Mouse (Mus musculus) macrophage (primary cell): Measurements from ENCODE around the gene Gm21976. TPM values are rescaled to one million over a fixed set of nuclear protein-coding genes. Genes with fewer than 3 reads are reported as not detected.
A peak's percentile ranks its signal among the peaks of the same experiment; 100 is the strongest.

Experiments
- H3K27ac ChIP-seq: fragments of 350-480 bp; formaldehyde crosslinking; 2 replicates; pipeline ENCODE4 v1.9.0; 2021
- H3K36me3 ChIP-seq: fragments of 350-480 bp; formaldehyde crosslinking; 2 replicates; pipeline ENCODE4 v1.9.0; 2021; ENCODE audit errors: inconsistent target
- H3K4me3 ChIP-seq: fragments of 350-480 bp; formaldehyde crosslinking; 2 replicates; pipeline ENCODE4 v1.9.0; 2021; ENCODE audit errors: inconsistent target
- H3K79me2 ChIP-seq: fragments of 350-480 bp; formaldehyde crosslinking; 2 replicates; pipeline ENCODE4 v1.9.0; 2021; ENCODE audit errors: inconsistent target
- WGBS: methylation state at CpG from one replicate; pipeline ENCODE4 v1.1.7; 2026; ENCODE audit warnings: inconsistent platforms; ENCODE audit not compliant: missing documents; 5-methylcytosine and 5-hydroxymethylcytosine counted together
- polyA plus RNA-seq: library from polyadenylated mRNA; stranded (reverse); fragments of 250-400 nt; gene quantifications from 3 replicates; pipeline ENCODE4 v1.2.4, GENCODE M21; 2018; ENCODE audit warnings: inconsistent platforms
- total RNA-seq, 78 experiments: library from RNA; depleted of rRNA; stranded (reverse); fragments of 250-400 nt; gene quantifications; 1 replicate in 9 of 78; 2 replicates in 24 of 78; 3 replicates in 43 of 78; 4 replicates in 2 of 78; pipeline ENCODE4 v1.2.4; 2018; ENCODE audit warnings: inconsistent platforms in 56 of 78

The Gm21976 gene
- not detected for total RNA-seq (2018; cell fraction: chromatin; rRNA removed)
- not detected for total RNA-seq (2018; cell fraction: cytosol; rRNA removed)
- not detected for total RNA-seq (2018; cell fraction: nucleus; rRNA removed)
- polyA plus RNA-seq: not detected in 3 replicates

- Histone ChIP-seq H3K79me2 (no peaks in the 10 kb centered on the region), H3K27ac (no peak within 1 kb of the TSS), H3K4me3 (no peak within 1 kb of the TSS), H3K36me3 (peaks cover 4% of the 10 kb centered on the region; the same call in 1 of the 2 replicates)
- 90% methylated on average over 5 of the region's 5 CpGs for WGBS
Observed at GRCm38 (mm10) chr13:98279686-98280085, at the start of gene Gm21976. Gene Gm21976, plus strand, starts transcription at chr13:98279887.

- Histone ChIP-seq H3K79me2 (no peaks in the 10 kb centered on the region), H3K36me3 (no peaks in the 10 kb centered on the region), H3K27ac (no peak overlapping the region), H3K4me3 (no peak overlapping the region)
- WGBS: 82% methylated on average over 1 of the region's 1 CpGs
Observed at GRCm38 (mm10) chr13:98230511-98230910, 49.2 kb upstream of the Gm21976 start.

- 84% methylated on average over 6 of the region's 6 CpGs for WGBS
- no peak overlapping the region for H3K27ac ChIP-seq
- H3K79me2 ChIP-seq: no peaks in the 10 kb centered on the region
- no peak overlapping the region for H3K4me3 ChIP-seq
- no peaks in the 10 kb centered on the region for H3K36me3 ChIP-seq
Observed at GRCm38 (mm10) chr13:98235451-98235850, 44.2 kb upstream of the Gm21976 start.

- Histone ChIP-seq H3K36me3 (no peaks in the 10 kb centered on the region), H3K4me3 (no peak overlapping the region), H3K27ac (no peak overlapping the region), H3K79me2 (no peaks in the 10 kb centered on the region)
- 22% methylated on average over 12 of the region's 12 CpGs for WGBS
Observed at GRCm38 (mm10) chr13:98239978-98240641, 39.6 kb upstream of the Gm21976 start.

- no peaks in the 10 kb centered on the region for H3K79me2 ChIP-seq
- H3K36me3 ChIP-seq: no peaks in the 10 kb centered on the region
- no peak overlapping the region for H3K4me3 ChIP-seq
- 53% methylated on average over 9 of the region's 9 CpGs for WGBS
- no peak overlapping the region for H3K27ac ChIP-seq
Observed at GRCm38 (mm10) chr13:98241531-98242282, 38.0 kb upstream of the Gm21976 start.

- Histone ChIP-seq H3K27ac (no peak overlapping the region), H3K79me2 (no peaks in the 10 kb centered on the region), H3K4me3 (no peak overlapping the region), H3K36me3 (peaks cover 28% of the 10 kb centered on the region)
- WGBS: 88% methylated on average over 2 of the region's 5 CpGs
Observed at GRCm38 (mm10) chr13:98244571-98245350, 34.9 kb upstream of the Gm21976 start.

- Histone ChIP-seq H3K36me3 (peaks cover 35% of the 10 kb centered on the region), H3K4me3 (no peak overlapping the region), H3K79me2 (no peaks in the 10 kb centered on the region), H3K27ac (no peak overlapping the region)
- WGBS: 89% methylated on average over 7 of the region's 7 CpGs
Observed at GRCm38 (mm10) chr13:98245386-98245785, 34.3 kb upstream of the Gm21976 start.

GRCm38 (mm10) chr13:98249594-98249993, 30.1 kb upstream of the Gm21976 start:
- H3K79me2 ChIP-seq: no peaks in the 10 kb centered on the region
- no peak overlapping the region for H3K27ac ChIP-seq
- H3K4me3 ChIP-seq: no peak overlapping the region
- WGBS: 96% methylated on average over 10 of the region's 10 CpGs
- H3K36me3 ChIP-seq: peaks cover 73% of the 10 kb centered on the region

- H3K36me3 ChIP-seq: peaks cover 91% of the 10 kb centered on the region
- 93% methylated on average over 9 of the region's 9 CpGs for WGBS
- no peak overlapping the region for H3K4me3 ChIP-seq
- H3K79me2 ChIP-seq: peaks cover 1% of the 10 kb centered on the region
- no peak overlapping the region for H3K27ac ChIP-seq
Observed at GRCm38 (mm10) chr13:98254921-98255320, 24.8 kb upstream of the Gm21976 start.

GRCm38 (mm10) chr13:98262636-98263457, 16.8 kb upstream of the Gm21976 start, which contains the start of the genes Utp15 and Ankra2:
Gene Utp15, minus strand, starts transcription at chr13:98263041.
Gene Ankra2, plus strand, starts transcription at chr13:98263074.
- Histone ChIP-seq H3K27ac (peak within 1 kb of the TSS; percentile 56), H3K4me3 (peak within 1 kb of the TSS; percentile 99)
- under 1% methylated on average over 71 of the region's 71 CpGs for WGBS

GRCm38 (mm10) chr13:98263458-98263987, 16.2 kb upstream of the Gm21976 start:
- 2% methylated on average over 16 of the region's 16 CpGs for WGBS

More at GRCm38 (mm10) chr13:98262636-98263457, 16.8 kb upstream of the Gm21976 start, which contains the start of the genes Utp15 and Ankra2:
- Histone ChIP-seq H3K36me3 (peaks cover 35% of the 10 kb centered on the region; the same call in 1 of the 2 replicates), H3K79me2 (peaks cover 37% of the 10 kb centered on the region)

GRCm38 (mm10) chr13:98264111-98264510, 15.6 kb upstream of the Gm21976 start:
- Histone ChIP-seq H3K36me3 (peaks cover 34% of the 10 kb centered on the region; the same call in 1 of the 2 replicates), H3K79me2 (peaks cover 37% of the 10 kb centered on the region), H3K4me3 (peak overlapping the region; percentile 99), H3K27ac (no peak overlapping the region)
- 29% methylated on average over 5 of the region's 5 CpGs for WGBS

More at GRCm38 (mm10) chr13:98263458-98263987, 16.2 kb upstream of the Gm21976 start:
- Histone ChIP-seq H3K27ac (peak overlapping the region; percentile 41), H3K4me3 (peak overlapping the region; percentile 99), H3K36me3 (peaks cover 35% of the 10 kb centered on the region; the same call in 1 of the 2 replicates), H3K79me2 (peaks cover 37% of the 10 kb centered on the region)

- 71% methylated on average over 9 of the region's 9 CpGs for WGBS
- H3K36me3 ChIP-seq: peaks cover 55% of the 10 kb centered on the region
- no peaks in the 10 kb centered on the region for H3K79me2 ChIP-seq
- no peak overlapping the region for H3K27ac ChIP-seq
- no peak overlapping the region for H3K4me3 ChIP-seq
Observed at GRCm38 (mm10) chr13:98274023-98274422, 5.7 kb upstream of the Gm21976 start.
